21 mouse cellular contexts compared by ENCODE assay signal in the genomic region with DNA sequence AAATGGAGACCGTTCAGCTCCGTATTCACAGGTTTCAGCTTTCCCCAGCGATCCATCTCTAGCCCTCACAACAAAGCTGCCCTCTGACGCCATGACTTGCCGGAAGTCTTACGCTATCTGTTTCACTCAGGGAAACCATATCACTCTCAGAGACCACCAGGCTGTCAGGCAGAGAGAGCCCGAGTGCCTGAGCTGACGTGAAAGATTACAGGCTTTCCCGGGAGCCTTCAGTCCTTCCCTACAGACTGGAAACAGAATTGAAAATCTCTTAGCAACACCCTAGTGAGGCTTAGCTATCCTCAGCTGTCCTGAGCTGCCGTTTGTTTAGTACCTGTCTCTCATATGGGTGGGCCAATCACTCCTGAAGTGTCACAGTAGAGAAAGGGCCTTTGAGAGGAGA. TPM values are rescaled to one million over a fixed set of nuclear protein-coding genes. Genes with fewer than 3 reads are reported as not detected.
DNase-seq lines count a peak whose midpoint lies in the region; ATAC-seq and TF ChIP-seq lines count a peak whose summit lies in the region.
"Had no signal": no experiment of that assay in that cellular context is flagged by ENCODE, and none has a peak within 500 bp of the region (broad histone marks: within the 10 kb centered on the region; RNA-seq: fewer than 3 reads in every experiment).

No protein-coding gene starts in this region.

- no peaks in the 10 kb centered on the region for H3K9me3 ChIP-seq in stomach, postnatal 0 days (ENCODE audit: control insufficient read depth, low read length)
- no peaks in the 10 kb centered on the region for H3K9me3 ChIP-seq in embryonic facial prominence, embryonic 10.5 days
- H3K9me3 ChIP-seq: embryonic facial prominence, embryonic 15.5 days; forebrain, embryonic 15.5 days; liver, embryonic 15.5 days had no signal

- no peaks in the 10 kb centered on the region for H3K27me3 ChIP-seq in stomach, postnatal 0 days (ENCODE audit: control insufficient read depth, insufficient read depth, low read length)
- H3K27me3 ChIP-seq in embryonic facial prominence, embryonic 10.5 days (replicated peaks; ENCODE audit: low read depth, poor library complexity, severe bottlenecking): no peaks in the 10 kb centered on the region
- H3K27me3 ChIP-seq: embryonic facial prominence, embryonic 15.5 days; forebrain, embryonic 15.5 days; liver, embryonic 15.5 days had no signal

- no peak for TF ChIP-seq EP300 in stomach, postnatal 0 days (optimal IDR thresholded peaks at IDR 0.05)

- no peak for TF ChIP-seq CTCF in stomach, postnatal 0 days (IDR thresholded peaks at IDR 0.05; ENCODE audit: low read depth)

- no peaks in the 10 kb centered on the region for H3K4me1 ChIP-seq in stomach, postnatal 0 days (replicated peaks; ENCODE audit: control insufficient read depth, insufficient read depth)
- no peaks in the 10 kb centered on the region for H3K4me1 ChIP-seq in embryonic facial prominence, embryonic 10.5 days
- H3K4me1 ChIP-seq: embryonic facial prominence, embryonic 15.5 days; forebrain, embryonic 15.5 days; liver, embryonic 15.5 days had no signal

- no peaks in the 10 kb centered on the region for H3K36me3 ChIP-seq in stomach, postnatal 0 days (ENCODE audit: control insufficient read depth, insufficient read depth, low read length)
- no peaks in the 10 kb centered on the region for H3K36me3 ChIP-seq in embryonic facial prominence, embryonic 10.5 days (replicated peaks)
- H3K36me3 ChIP-seq: embryonic facial prominence, embryonic 15.5 days; forebrain, embryonic 15.5 days; liver, embryonic 15.5 days had no signal

- H3K27ac ChIP-seq in stomach, postnatal 0 days (replicated peaks): no peak overlapping the region
- H3K27ac ChIP-seq in embryonic facial prominence, embryonic 10.5 days (replicated peaks): no peak overlapping the region
- H3K27ac ChIP-seq: embryonic facial prominence, embryonic 15.5 days; forebrain, embryonic 15.5 days; liver, embryonic 15.5 days had no signal

- no peak overlapping the region for H3K4me3 ChIP-seq in stomach, postnatal 0 days (ENCODE audit: low read depth, low read length)
- no peak overlapping the region for H3K4me3 ChIP-seq in embryonic facial prominence, embryonic 10.5 days
- H3K4me3 ChIP-seq: embryonic facial prominence, embryonic 15.5 days; forebrain, embryonic 15.5 days; liver, embryonic 15.5 days had no signal

- WGBS in stomach, postnatal 0 days: 39% methylated on average over 10 of the region's 10 CpGs
- WGBS in embryonic facial prominence, embryonic 10.5 days: 80% methylated on average over 10 of the region's 10 CpGs

- intact Hi-C loops in heart, postnatal 14 days (cut with DNase I): no loop called here

- H3K4me2 ChIP-seq in stomach, postnatal 0 days (replicated peaks; ENCODE audit: low read depth): no peak overlapping the region
- H3K4me2 ChIP-seq: embryonic facial prominence, embryonic 15.5 days; forebrain, embryonic 15.5 days; liver, embryonic 15.5 days had no signal

- H3K9ac ChIP-seq in stomach, postnatal 0 days (ENCODE audit: low read length): no peak overlapping the region
- H3K9ac ChIP-seq: embryonic facial prominence, embryonic 15.5 days; forebrain, embryonic 15.5 days; liver, embryonic 15.5 days had no signal

- peak; percentile 51 for DNase-seq in heart, adult 11 months
- DNase-seq in heart, postnatal 14 days: no peak
- peak; percentile 30 to 38 for DNase-seq in right cerebral cortex, postnatal 10 days (ENCODE audit: low spot score in 2 of 2)
- no peak for DNase-seq in right cerebral cortex, adult 18-20 months
- peak; percentile 10 for DNase-seq in stomach, postnatal 0 days (ENCODE audit: low spot score)
- DNase-seq in embryonic facial prominence, embryonic 10.5 days (ENCODE audit: low spot score): no peak
- DNase-seq: adrenal gland, postnatal 14 days; B cell, adult 2 months; gastrocnemius, postnatal 10 days; kidney, postnatal 10 days; lung, postnatal 36 days; right cerebral cortex, postnatal 14 days; thymus, adult 2 months had no signal

- peak; percentile 50 for ATAC-seq in megakaryocyte progenitor cell, adult 5-6 weeks (replicated peaks; ENCODE audit: poor library complexity)
- no peak for ATAC-seq in stomach, postnatal 0 days (ENCODE audit: low FRiP score, low TSS enrichment)
- ATAC-seq: forebrain, embryonic 15.5 days; inflammation-experienced regulatory T-cells, adult 6 months had no signal

RNA-seq across cellular contexts. Expression of a gene that starts 54.6 kb away (rescaled TPM):
- total RNA-seq in heart, postnatal 14 days (2021): not detected
- not detected in 2 replicates for total RNA-seq in megakaryocyte progenitor cell, adult 5-6 weeks (2015)
- not detected in 2 replicates for total RNA-seq in megakaryocyte progenitor cell, adult 5-6 weeks (2017)
- polyA plus RNA-seq in stomach, postnatal 0 days (2015; fragmentation: Nextera tagmentation; extraction: Ambion mirVana): not detected in 2 replicates
- polyA plus RNA-seq in embryonic facial prominence, embryonic 10.5 days (2016; fragmentation: Nextera tagmentation; extraction: Ambion mirVana): not detected in 2 replicates
- total RNA-seq: adrenal gland, postnatal 14 days; gastrocnemius, postnatal 10 days; heart, postnatal 4 days; layer of hippocampus, postnatal 10 days; left cerebral cortex, postnatal 25 days had no signal
- polyA plus RNA-seq: embryonic facial prominence, embryonic 15.5 days; forebrain, embryonic 15.5 days; inflammation-experienced regulatory T-cells, adult 6 months; liver, embryonic 15.5 days; thymus, adult 2 months had no signal

Comparison
In these comparisons a context has a peak if more than half of its experiments do, and no peak if none do; other contexts are left out.
1. DNase-seq: peak in heart, adult 11 months (single experiment), right cerebral cortex, postnatal 10 days (2 of 2) and stomach, postnatal 0 days (single experiment); none in heart, postnatal 14 days (0 of 2), right cerebral cortex, adult 18-20 months (single experiment) and embryonic facial prominence, embryonic 10.5 days (single experiment).